Mouse (Mus musculus) embryonic facial prominence, embryonic 13.5 days (tissue): ENCODE results near the gene Rgs6. TPM values are rescaled to one million over a fixed set of nuclear protein-coding genes. Genes with fewer than 3 reads are reported as not detected.
A peak's percentile ranks its signal among the peaks of the same experiment; 100 is the strongest.

Experiments used
- ATAC-seq: fragments of 200-750 bp; cut with Nextera tagmentation; 2 replicates; pipeline ENCODE4 v1.8.0; 2017; ENCODE audit warnings: low read depth; ENCODE audit not compliant: insufficient number of reproducible peaks, insufficient read depth, low FRiP score, low TSS enrichment
- H3K27ac ChIP-seq: fragments of 300-500 bp; sonication (generic); 2 replicates; pipeline ENCODE4 v1.5.1; 2015; ENCODE audit warnings: moderate library complexity, mild to moderate bottlenecking, inconsistent platforms
- H3K27me3 ChIP-seq: fragments of 300-500 bp; sonication (generic); 2 replicates; pipeline ENCODE4 v1.6.1; 2015; ENCODE audit warnings: mild to moderate bottlenecking, inconsistent platforms
- H3K36me3 ChIP-seq: fragments of 300-500 bp; sonication (generic); 2 replicates; pipeline ENCODE4 v1.6.1; 2015; ENCODE audit warnings: mild to moderate bottlenecking, inconsistent platforms
- H3K4me1 ChIP-seq: fragments of 300-500 bp; sonication (generic); 2 replicates; pipeline ENCODE4 v1.6.1; 2015; ENCODE audit warnings: inconsistent platforms
- H3K4me2 ChIP-seq: fragments of 300-500 bp; sonication (generic); 2 replicates; pipeline ENCODE4 v1.6.1; 2015; ENCODE audit warnings: moderate library complexity, mild to moderate bottlenecking, inconsistent platforms
- H3K4me3 ChIP-seq: fragments of 300-500 bp; sonication (generic); 2 replicates; pipeline ENCODE4 v1.5.1; 2015; ENCODE audit warnings: mild to moderate bottlenecking, inconsistent platforms
- H3K9ac ChIP-seq: fragments of 300-500 bp; sonication (generic); 2 replicates; pipeline ENCODE4 v1.6.1; 2015; ENCODE audit warnings: mild to moderate bottlenecking, inconsistent platforms
- H3K9me3 ChIP-seq: fragments of 300-500 bp; sonication (generic); 2 replicates; pipeline ENCODE4 v1.6.1; 2016; ENCODE audit warnings: inconsistent platforms
- WGBS: fragments of 180-500 bp; shearing (Covaris S2); methylation state at CpG from one replicate; pipeline ENCODE4 v1.1.7; 2015; ENCODE audit warnings: mixed read lengths; 5-methylcytosine and 5-hydroxymethylcytosine counted together
- polyA plus RNA-seq: library from polyadenylated mRNA; unstranded; fragments of >200 nt; fragmentation: Nextera tagmentation; extraction: Ambion mirVana; gene quantifications from 2 replicates; pipeline ENCODE4 v1.2.1, GENCODE M21; 2015

Gene Rgs6
- polyA plus RNA-seq, 1 experiment from 2014 or later: 11.9 TPM

GRCm38 (mm10) chr12:82664598-82664997, 76.5 kb downstream of the Rgs6 start:
- Histone ChIP-seq H3K36me3 (no peaks in the 10 kb centered on the region), H3K27me3 (no peaks in the 10 kb centered on the region), H3K9me3 (no peaks in the 10 kb centered on the region), H3K4me2 (no peak overlapping the region), H3K9ac (no peak overlapping the region), H3K4me3 (no peak overlapping the region), H3K27ac (0 out of 2 replicates have a peak overlapping the region, but pooled peaks have one; percentile 16), H3K4me1 (peaks cover 5% of the 10 kb centered on the region; the same call in 1 of the 2 replicates)
- ATAC-seq: no peak
- WGBS: 57% methylated on average over 7 of the region's 7 CpGs

DNA sequence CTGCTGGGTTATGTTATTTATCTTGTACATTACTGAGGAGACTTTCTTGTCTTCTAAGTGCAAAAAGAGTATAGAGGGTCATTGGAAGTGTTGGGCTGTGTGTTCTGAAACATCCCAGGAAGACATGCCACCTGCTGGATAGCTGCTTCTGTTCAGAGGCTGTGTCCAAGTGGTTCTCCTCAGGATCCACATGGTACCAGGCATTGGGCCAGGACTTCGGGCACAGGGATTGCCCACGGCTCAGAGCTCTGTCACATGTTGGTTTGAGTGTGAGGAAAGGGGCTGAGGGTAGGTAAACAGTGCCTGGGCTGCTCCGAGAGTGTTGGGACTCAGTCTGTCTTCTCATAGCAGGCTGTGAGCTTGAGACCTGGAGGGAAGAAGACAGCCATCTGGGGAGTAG, 79.3 kb downstream of the Rgs6 start:
- Histone ChIP-seq H3K4me3 (no peak overlapping the region), H3K4me2 (no peak overlapping the region), H3K27me3 (no peaks in the 10 kb centered on the region), H3K9me3 (no peaks in the 10 kb centered on the region), H3K9ac (no peak overlapping the region), H3K27ac (no peak overlapping the region), H3K36me3 (no peaks in the 10 kb centered on the region), H3K4me1 (peaks cover 5% of the 10 kb centered on the region; the same call in 1 of the 2 replicates)
- ATAC-seq: no peak
- 86% methylated on average over 3 of the region's 3 CpGs for WGBS

DNA sequence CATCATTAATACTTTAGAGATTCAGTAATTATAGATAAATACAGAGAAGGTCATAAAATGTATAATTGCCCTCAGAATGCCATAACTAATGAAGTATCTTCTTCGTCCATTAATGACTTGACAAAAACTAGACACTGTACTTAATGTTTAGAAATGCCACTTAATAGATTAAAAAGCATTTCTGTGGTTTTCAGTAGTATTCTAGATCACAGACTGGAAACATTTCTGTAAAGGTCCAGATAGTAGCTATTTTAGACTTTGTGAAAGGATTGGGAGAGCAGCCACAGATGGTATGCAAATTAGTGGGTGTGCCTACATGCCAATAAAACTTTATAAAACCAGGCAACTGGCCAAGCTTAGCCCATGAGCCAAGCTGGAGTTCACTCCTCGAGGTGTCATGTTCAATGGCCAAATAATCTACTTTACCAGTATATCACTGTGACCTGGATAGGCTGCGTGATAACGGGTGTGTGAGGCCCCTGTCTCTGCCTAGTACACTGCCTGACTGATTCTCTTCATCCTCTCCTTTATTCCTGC, 82.2 kb downstream of the Rgs6 start:
- 72% methylated on average over 4 of the region's 4 CpGs for WGBS
- Histone ChIP-seq H3K27ac (no peak overlapping the region), H3K9me3 (no peaks in the 10 kb centered on the region)

DNA sequence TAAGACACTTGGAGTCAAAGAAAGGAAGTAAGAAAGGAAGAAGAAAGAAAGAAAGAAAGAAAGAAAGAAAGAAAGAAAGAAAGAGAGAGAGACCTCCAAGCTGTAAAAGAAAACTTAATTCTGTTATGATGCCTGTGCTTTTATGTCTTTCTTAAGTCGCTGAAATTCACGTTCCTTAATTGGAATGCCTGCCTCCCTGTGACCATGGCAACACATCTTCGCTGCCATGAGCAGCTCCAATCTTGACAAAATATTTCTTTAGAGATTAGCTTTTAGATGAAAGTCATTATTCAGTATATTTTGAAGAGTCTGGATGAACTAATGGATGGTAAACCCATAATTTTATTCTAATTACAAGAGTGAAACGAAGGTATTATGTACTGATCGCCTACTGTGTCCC, 83.5 kb downstream of the Rgs6 start:
- WGBS: 81% methylated on average over 5 of the region's 5 CpGs
- Histone ChIP-seq H3K27ac (no peak overlapping the region), H3K4me2 (no peak overlapping the region), H3K4me3 (no peak overlapping the region), H3K9me3 (no peaks in the 10 kb centered on the region), H3K27me3 (no peaks in the 10 kb centered on the region), H3K36me3 (no peaks in the 10 kb centered on the region), H3K9ac (no peak overlapping the region), H3K4me1 (peaks cover 17% of the 10 kb centered on the region)
- ATAC-seq: no peak

More for the DNA sequence above, 82.2 kb downstream of the Rgs6 start:
- no peaks in the 10 kb centered on the region for H3K36me3 ChIP-seq
- H3K4me1 ChIP-seq: peaks cover 11% of the 10 kb centered on the region
- H3K9ac ChIP-seq: no peak overlapping the region
- H3K27me3 ChIP-seq: no peaks in the 10 kb centered on the region
- H3K4me3 ChIP-seq: no peak overlapping the region
- ATAC-seq: no peak
- no peak overlapping the region for H3K4me2 ChIP-seq

DNA sequence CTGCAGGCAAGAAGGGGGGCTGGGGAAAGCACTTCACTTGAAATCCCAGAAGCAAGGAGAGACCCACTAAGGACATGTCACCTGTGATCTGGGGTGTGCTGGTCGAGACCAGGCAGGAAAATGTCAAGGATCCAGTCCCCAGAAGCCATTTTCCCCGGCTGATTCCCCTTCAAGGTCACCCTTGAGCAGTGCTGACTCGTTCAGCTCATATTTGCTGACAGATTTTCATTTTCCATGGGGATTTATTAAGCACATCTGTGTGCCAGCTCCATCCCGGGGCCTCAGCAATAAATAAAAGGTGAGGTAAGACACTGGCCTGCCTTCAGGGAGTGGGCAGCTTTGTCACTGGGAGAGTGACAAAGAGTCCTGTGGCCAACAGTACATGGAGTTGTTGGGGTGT, 87.0 kb downstream of the Rgs6 start:
- Histone ChIP-seq H3K36me3 (no peaks in the 10 kb centered on the region), H3K4me1 (peaks cover 17% of the 10 kb centered on the region), H3K9ac (no peak overlapping the region), H3K4me3 (no peak overlapping the region), H3K9me3 (no peaks in the 10 kb centered on the region), H3K27ac (no peak overlapping the region), H3K4me2 (no peak overlapping the region), H3K27me3 (no peaks in the 10 kb centered on the region)
- no peak for ATAC-seq
- 38% methylated on average over 4 of the region's 4 CpGs for WGBS

GRCm38 (mm10) chr12:82687015-82687414, 98.9 kb downstream of the Rgs6 start:
- Histone ChIP-seq H3K27me3 (no peaks in the 10 kb centered on the region), H3K27ac (no peak overlapping the region), H3K9me3 (no peaks in the 10 kb centered on the region), H3K4me2 (no peak overlapping the region), H3K4me1 (no peaks in the 10 kb centered on the region), H3K36me3 (no peaks in the 10 kb centered on the region), H3K4me3 (no peak overlapping the region), H3K9ac (no peak overlapping the region)
- WGBS: 91% methylated on average over 2 of the region's 2 CpGs
- ATAC-seq: no peak

GRCm38 (mm10) chr12:82698886-82699527, 110.9 kb downstream of the Rgs6 start:
- no peak overlapping the region for H3K9ac ChIP-seq
- peaks cover 13% of the 10 kb centered on the region; the same call in 1 of the 2 replicates for H3K4me1 ChIP-seq
- no peak for ATAC-seq
- H3K27me3 ChIP-seq: no peaks in the 10 kb centered on the region
- H3K4me2 ChIP-seq: no peak overlapping the region
- WGBS: 72% methylated on average over 12 of the region's 12 CpGs
- no peaks in the 10 kb centered on the region for H3K9me3 ChIP-seq
- no peaks in the 10 kb centered on the region for H3K36me3 ChIP-seq
- H3K27ac ChIP-seq: no peak overlapping the region
- no peak overlapping the region for H3K4me3 ChIP-seq

GRCm38 (mm10) chr12:82699528-82699905, 111.4 kb downstream of the Rgs6 start:
- no peak overlapping the region for H3K27ac ChIP-seq

DNA sequence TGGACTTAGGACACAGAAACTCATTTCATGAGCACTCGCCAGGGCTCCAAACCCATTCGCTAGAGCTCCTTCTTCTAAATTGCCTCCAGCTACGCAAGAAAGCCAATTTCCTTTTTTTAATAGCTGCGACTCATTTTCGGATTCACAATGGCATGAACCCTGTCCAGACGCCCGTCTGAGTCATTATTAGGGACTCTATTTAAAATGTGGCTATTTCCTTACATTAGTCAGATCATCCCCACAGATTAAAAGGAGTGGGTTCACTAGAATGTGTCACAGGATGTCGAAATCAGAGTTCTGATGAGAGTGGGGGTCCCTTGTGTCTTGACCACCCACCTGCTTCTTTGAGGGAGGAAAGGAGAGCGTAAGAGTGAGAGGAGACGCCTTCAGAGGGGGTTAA, 112.1 kb downstream of the Rgs6 start:
- Histone ChIP-seq H3K4me1 (peaks cover 13% of the 10 kb centered on the region; the same call in 1 of the 2 replicates), H3K4me2 (no peak overlapping the region), H3K4me3 (no peak overlapping the region), H3K27ac (no peak overlapping the region), H3K36me3 (no peaks in the 10 kb centered on the region), H3K9ac (no peak overlapping the region), H3K9me3 (no peaks in the 10 kb centered on the region), H3K27me3 (no peaks in the 10 kb centered on the region)
- whole genome bisulfite sequencing: 61% methylated on average over 10 of the region's 10 CpGs
- ATAC-seq: no peak

More at GRCm38 (mm10) chr12:82699528-82699905, 111.4 kb downstream of the Rgs6 start:
- Histone ChIP-seq H3K36me3 (no peaks in the 10 kb centered on the region), H3K9me3 (no peaks in the 10 kb centered on the region), H3K4me1 (peaks cover 13% of the 10 kb centered on the region; the same call in 1 of the 2 replicates), H3K4me3 (no peak overlapping the region), H3K9ac (no peak overlapping the region), H3K27me3 (no peaks in the 10 kb centered on the region), H3K4me2 (no peak overlapping the region)
- ATAC-seq: no peak
- 82% methylated on average over 3 of the region's 3 CpGs for WGBS

- H3K9me3 ChIP-seq: no peaks in the 10 kb centered on the region
- no peaks in the 10 kb centered on the region for H3K36me3 ChIP-seq
- no peak overlapping the region for H3K4me3 ChIP-seq
- no peak overlapping the region for H3K4me2 ChIP-seq
- 52% methylated on average over 5 of the region's 5 CpGs for WGBS
- no peak for ATAC-seq
- no peaks in the 10 kb centered on the region for H3K27me3 ChIP-seq
- no peak overlapping the region for H3K9ac ChIP-seq
- H3K27ac ChIP-seq: no peak overlapping the region
- peaks cover 13% of the 10 kb centered on the region; the same call in 1 of the 2 replicates for H3K4me1 ChIP-seq
Observed at GRCm38 (mm10) chr12:82700840-82701239, 112.7 kb downstream of the Rgs6 start.

GRCm38 (mm10) chr12:82701359-82701758, 113.3 kb downstream of the Rgs6 start:
- Histone ChIP-seq H3K4me2 (no peak overlapping the region), H3K27ac (no peak overlapping the region), H3K36me3 (no peaks in the 10 kb centered on the region), H3K4me1 (peaks cover 13% of the 10 kb centered on the region; the same call in 1 of the 2 replicates), H3K27me3 (no peaks in the 10 kb centered on the region), H3K9ac (no peak overlapping the region), H3K9me3 (no peaks in the 10 kb centered on the region), H3K4me3 (no peak overlapping the region)
- ATAC-seq: no peak
- WGBS: 72% methylated on average over 7 of the region's 7 CpGs

GRCm38 (mm10) chr12:82710376-82710775, 122.3 kb downstream of the Rgs6 start:
- Histone ChIP-seq H3K27me3 (no peaks in the 10 kb centered on the region), H3K9me3 (no peaks in the 10 kb centered on the region), H3K27ac (no peak overlapping the region), H3K9ac (no peak overlapping the region), H3K36me3 (no peaks in the 10 kb centered on the region), H3K4me1 (no peaks in the 10 kb centered on the region), H3K4me2 (no peak overlapping the region), H3K4me3 (no peak overlapping the region)
- no peak for ATAC-seq
